ENCODE assay signal across 27 mouse cellular contexts in the genomic region with DNA sequence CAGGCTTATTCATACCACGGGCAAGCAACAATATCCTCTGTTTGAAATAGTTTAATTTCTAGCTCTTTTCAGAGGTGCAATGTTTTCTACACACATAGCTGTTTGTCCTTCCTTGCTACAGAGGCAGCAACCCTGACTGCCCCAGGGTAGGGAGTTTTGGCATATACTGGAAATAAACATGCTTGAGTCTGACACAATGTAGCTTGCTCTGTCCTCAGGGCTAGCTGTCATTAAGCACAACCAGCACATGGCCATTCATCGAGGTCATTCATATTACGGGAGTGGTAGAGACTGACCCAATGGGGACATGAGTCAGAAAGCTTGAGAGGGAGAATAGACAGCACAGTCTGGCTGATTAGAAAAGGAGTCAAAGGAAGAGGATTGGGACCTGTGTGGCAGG.
DNase-seq lines count a peak whose midpoint lies in the region; ATAC-seq lines count a peak whose summit lies in the region.
"Had no signal": no experiment of that assay in that cellular context is flagged by ENCODE, and none has a peak within 500 bp of the region (broad histone marks: within the 10 kb centered on the region; RNA-seq: fewer than 3 reads in every experiment).

No protein-coding gene starts in this region.

- H3K4me1 ChIP-seq in kidney, embryonic 14.5 days (ENCODE audit: control insufficient read depth, insufficient read depth, low read length): no peaks in the 10 kb centered on the region
- no peaks in the 10 kb centered on the region for H3K4me1 ChIP-seq in hindbrain, embryonic 10.5 days (replicated peaks)
- H3K4me1 ChIP-seq in embryonic facial prominence, embryonic 10.5 days: no peaks in the 10 kb centered on the region
- H3K4me1 ChIP-seq: embryonic facial prominence, embryonic 13.5 days; heart, embryonic 10.5 days; hindbrain, embryonic 13.5 days had no signal

- no peak for ATAC-seq in kidney, embryonic 14.5 days (ENCODE audit: low FRiP score, low TSS enrichment)
- ATAC-seq: forebrain, embryonic 16.5 days; intestine, embryonic 16.5 days had no signal

- no peak overlapping the region for H3K27ac ChIP-seq in kidney, embryonic 14.5 days (ENCODE audit: low read depth, low read length)
- no peak overlapping the region for H3K27ac ChIP-seq in hindbrain, embryonic 10.5 days
- no peak overlapping the region for H3K27ac ChIP-seq in embryonic facial prominence, embryonic 10.5 days (replicated peaks)
- H3K27ac ChIP-seq: embryonic facial prominence, embryonic 13.5 days; heart, embryonic 10.5 days; hindbrain, embryonic 13.5 days; liver, embryonic 14.5 days; stomach, postnatal 0 days had no signal

- WGBS in kidney, embryonic 14.5 days: 85% methylated on average over 3 of the region's 3 CpGs
- WGBS in hindbrain, embryonic 10.5 days: 87% methylated on average over 3 of the region's 3 CpGs
- 81% methylated on average over 3 of the region's 3 CpGs for WGBS in embryonic facial prominence, embryonic 10.5 days

- peak; percentile 35 for DNase-seq in kidney, adult 11 months
- peak; percentile 30 to 31 for DNase-seq in kidney, postnatal 36 days
- no peak for DNase-seq in kidney, postnatal 4 days
- DNase-seq in adipocyte (ENCODE audit: low spot score): peak; percentile 3
- peak; percentile 40 to 46 for DNase-seq in adrenal gland, postnatal 36 days
- DNase-seq in hindbrain, embryonic 10.5 days (ENCODE audit: low spot score): no peak
- DNase-seq in embryonic facial prominence, embryonic 10.5 days (ENCODE audit: low spot score): no peak
- DNase-seq: B cell, adult 2 months; cerebellum, adult 11-12 months; cerebellum, adult 9-11 months; embryo, embryonic 11 days; heart, postnatal 36 days; layer of hippocampus, adult 9-11 months; liver; lung, adult 2 months; lung, postnatal 14 days; midbrain, embryonic 14.5 days; right cerebral cortex, postnatal 25 days; spleen, adult 18-20 months had no signal

- H3K27me3 ChIP-seq in kidney, embryonic 14.5 days (ENCODE audit: control insufficient read depth, insufficient read depth, low read length): no peaks in the 10 kb centered on the region
- H3K27me3 ChIP-seq in hindbrain, embryonic 10.5 days (ENCODE audit: insufficient read depth, poor library complexity, severe bottlenecking): no peaks in the 10 kb centered on the region
- H3K27me3 ChIP-seq in embryonic facial prominence, embryonic 10.5 days (replicated peaks; ENCODE audit: low read depth, poor library complexity, severe bottlenecking): no peaks in the 10 kb centered on the region
- H3K27me3 ChIP-seq: embryonic facial prominence, embryonic 13.5 days; hindbrain, embryonic 13.5 days had no signal

- no peak overlapping the region for H3K9ac ChIP-seq in kidney, embryonic 14.5 days (ENCODE audit: low read depth, low read length)
- H3K9ac ChIP-seq: embryonic facial prominence, embryonic 13.5 days; hindbrain, embryonic 13.5 days; liver, embryonic 14.5 days had no signal

- no peak overlapping the region for H3K4me2 ChIP-seq in kidney, embryonic 14.5 days (replicated peaks; ENCODE audit: low read depth, low read length)
- H3K4me2 ChIP-seq: embryonic facial prominence, embryonic 13.5 days; hindbrain, embryonic 13.5 days had no signal

- no peaks in the 10 kb centered on the region for H3K36me3 ChIP-seq in kidney, embryonic 14.5 days (ENCODE audit: control insufficient read depth, insufficient read depth, low read length)
- H3K36me3 ChIP-seq in hindbrain, embryonic 10.5 days: no peaks in the 10 kb centered on the region
- H3K36me3 ChIP-seq in embryonic facial prominence, embryonic 10.5 days (replicated peaks): no peaks in the 10 kb centered on the region
- H3K36me3 ChIP-seq: embryonic facial prominence, embryonic 13.5 days; heart, embryonic 10.5 days; hindbrain, embryonic 13.5 days had no signal

- H3K4me3 ChIP-seq in kidney, embryonic 14.5 days (ENCODE audit: low read length): no peak overlapping the region
- no peak overlapping the region for H3K4me3 ChIP-seq in hindbrain, embryonic 10.5 days
- no peak overlapping the region for H3K4me3 ChIP-seq in embryonic facial prominence, embryonic 10.5 days
- H3K4me3 ChIP-seq: embryonic facial prominence, embryonic 13.5 days; heart, embryonic 10.5 days; hindbrain, embryonic 13.5 days had no signal

- H3K9me3 ChIP-seq in kidney, embryonic 14.5 days (ENCODE audit: control insufficient read depth, low read length): no peaks in the 10 kb centered on the region
- no peaks in the 10 kb centered on the region for H3K9me3 ChIP-seq in hindbrain, embryonic 10.5 days
- H3K9me3 ChIP-seq in embryonic facial prominence, embryonic 10.5 days: no peaks in the 10 kb centered on the region
- H3K9me3 ChIP-seq: embryonic facial prominence, embryonic 13.5 days; heart, embryonic 10.5 days; hindbrain, embryonic 13.5 days had no signal

Comparison
In these comparisons a context has a peak if more than half of its experiments do, and no peak if none do; other contexts are left out.
1. DNase-seq: peak in kidney, adult 11 months (single experiment), kidney, postnatal 36 days (2 of 2), adipocyte (single experiment) and adrenal gland, postnatal 36 days (2 of 2); none in kidney, postnatal 4 days (0 of 2), hindbrain, embryonic 10.5 days (single experiment) and embryonic facial prominence, embryonic 10.5 days (single experiment).